Mouse (Mus musculus): Measurements from ENCODE around the gene Ctnna3. TPM values are rescaled to one million over a fixed set of nuclear protein-coding genes. Genes with fewer than 3 reads are reported as not detected.

The Ctnna3 gene
- total RNA-seq, 1 experiment from 2014 or later = not detected

DNA sequence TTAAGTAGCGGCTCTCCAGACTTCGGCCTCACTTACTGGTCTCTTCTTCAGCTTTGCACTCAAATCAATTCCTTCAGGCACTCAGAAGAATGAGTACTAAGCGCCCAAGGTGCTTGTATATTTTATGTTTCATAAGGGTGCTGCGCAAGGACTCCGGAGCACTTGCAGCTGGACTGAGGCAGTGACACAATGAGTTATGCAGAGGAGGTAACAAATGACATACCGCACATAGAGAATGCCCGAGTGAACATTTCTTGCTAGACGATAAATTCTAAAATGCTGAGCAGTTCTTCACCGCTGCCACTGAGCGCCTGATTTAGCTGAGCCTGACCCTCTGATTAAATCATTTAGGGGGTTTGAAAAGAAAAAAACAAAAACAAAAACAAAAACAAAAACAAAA, 342.2 kb downstream of the Ctnna3 start:
- ATAC-seq (replicated peaks in 1 of 2; ENCODE audit: insufficient read depth in 1 of 2, low FRiP score in 2 of 2, low TSS enrichment in 1 of 2, low read depth in 1 of 2, poor library complexity in 2 of 2, severe bottlenecking in 2 of 2) = no peak

DNA sequence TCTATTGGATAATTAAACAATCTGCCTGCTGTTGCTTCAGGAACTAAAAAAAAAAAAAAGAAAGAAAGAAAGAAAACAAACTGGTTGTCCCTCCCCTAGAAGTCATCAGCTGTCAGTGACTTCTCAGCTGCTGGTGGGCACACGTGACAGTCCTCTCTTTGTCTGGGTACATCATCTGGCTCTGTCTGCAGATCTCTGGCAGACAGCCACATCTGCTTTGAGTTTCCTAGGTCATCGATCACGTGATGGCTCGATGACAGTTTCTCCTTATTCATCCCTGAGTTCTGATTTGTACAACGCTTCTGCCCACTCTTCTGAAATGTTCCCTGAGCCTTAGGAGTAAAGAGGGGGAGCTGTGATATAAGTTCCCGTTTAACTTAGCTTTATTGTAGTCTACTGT, 352.1 kb downstream of the Ctnna3 start:
- ATAC-seq (replicated peaks in 1 of 2; ENCODE audit: insufficient read depth in 1 of 2, low FRiP score in 2 of 2, low TSS enrichment in 1 of 2, low read depth in 1 of 2, poor library complexity in 2 of 2, severe bottlenecking in 2 of 2) = no peak

- ATAC-seq (replicated peaks in 1 of 2; ENCODE audit: insufficient read depth in 1 of 2, low FRiP score in 2 of 2, low TSS enrichment in 1 of 2, low read depth in 1 of 2, poor library complexity in 2 of 2, severe bottlenecking in 2 of 2) = no peak
Measured at GRCm38 (mm10) chr10:63784808-63785535, 355.1 kb downstream of the Ctnna3 start.

GRCm38 (mm10) chr10:63786390-63786789, 356.5 kb downstream of the Ctnna3 start:
- no peak for ATAC-seq (replicated peaks in 1 of 2; ENCODE audit: insufficient read depth in 1 of 2, low FRiP score in 2 of 2, low TSS enrichment in 1 of 2, low read depth in 1 of 2, poor library complexity in 2 of 2, severe bottlenecking in 2 of 2)

- ATAC-seq (replicated peaks in 1 of 2; ENCODE audit: insufficient read depth in 1 of 2, low FRiP score in 2 of 2, low TSS enrichment in 1 of 2, low read depth in 1 of 2, poor library complexity in 2 of 2, severe bottlenecking in 2 of 2) = no peak
Measured at GRCm38 (mm10) chr10:63803909-63804308, 374.0 kb downstream of the Ctnna3 start.

GRCm38 (mm10) chr10:63805551-63805950, 375.7 kb downstream of the Ctnna3 start:
- no peak for ATAC-seq (replicated peaks in 1 of 2; ENCODE audit: insufficient read depth in 1 of 2, low FRiP score in 2 of 2, low TSS enrichment in 1 of 2, low read depth in 1 of 2, poor library complexity in 2 of 2, severe bottlenecking in 2 of 2)

DNA sequence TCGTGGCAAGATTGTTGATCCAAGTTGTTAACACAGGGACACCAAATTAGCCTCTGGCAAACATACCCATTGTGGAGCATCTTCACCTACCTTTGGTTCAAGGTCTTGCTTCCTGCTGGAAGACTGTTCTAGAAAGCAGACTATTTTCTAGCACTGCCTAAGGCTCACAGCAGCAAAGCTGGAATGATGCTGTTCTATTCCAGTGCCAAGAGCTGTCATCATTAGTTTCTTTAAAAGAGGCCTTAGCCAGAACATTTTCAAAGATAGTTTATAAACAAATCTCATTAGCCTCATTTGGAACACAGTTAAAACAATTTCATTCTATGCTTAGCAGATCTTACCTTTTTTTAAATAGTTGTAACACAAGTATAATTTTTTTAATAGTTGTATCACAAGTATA, 376.4 kb downstream of the Ctnna3 start:
- no peak for ATAC-seq (replicated peaks in 1 of 2; ENCODE audit: insufficient read depth in 1 of 2, low FRiP score in 2 of 2, low TSS enrichment in 1 of 2, low read depth in 1 of 2, poor library complexity in 2 of 2, severe bottlenecking in 2 of 2)

DNA sequence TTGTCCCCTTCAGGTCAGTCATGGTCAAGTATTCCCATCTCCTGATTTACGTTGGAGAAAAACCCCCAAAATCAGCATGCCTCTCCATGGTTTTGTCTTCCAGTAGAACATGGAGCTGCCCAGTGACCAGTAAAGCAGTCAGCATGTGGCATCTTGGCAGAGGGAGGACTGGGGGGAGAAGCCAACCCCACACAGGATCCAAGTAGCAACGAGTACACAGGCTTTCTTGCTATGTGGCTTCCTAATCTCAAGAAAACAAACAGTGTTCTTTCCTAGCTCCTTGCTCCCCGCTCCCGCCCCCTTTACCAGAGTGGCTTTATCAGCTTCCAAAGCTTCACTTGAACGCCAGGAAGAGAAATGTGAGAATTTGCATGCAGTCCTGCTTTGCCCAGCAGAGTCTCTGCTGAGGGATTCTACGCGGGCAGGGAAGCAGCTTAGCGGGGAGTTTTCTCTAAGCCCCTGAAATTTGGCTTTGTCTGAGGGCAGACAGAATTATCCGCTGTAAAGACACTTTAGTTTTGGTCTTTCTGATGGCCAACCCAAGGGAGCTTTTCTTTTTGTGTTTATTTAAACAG, 380.2 kb downstream of the Ctnna3 start:
- ATAC-seq (replicated peaks in 1 of 2; ENCODE audit: insufficient read depth in 1 of 2, low FRiP score in 2 of 2, low TSS enrichment in 1 of 2, low read depth in 1 of 2, poor library complexity in 2 of 2, severe bottlenecking in 2 of 2) = no peak

GRCm38 (mm10) chr10:63839011-63839410, 409.1 kb downstream of the Ctnna3 start:
- no peak for ATAC-seq (replicated peaks in 1 of 2; ENCODE audit: insufficient read depth in 1 of 2, low FRiP score in 2 of 2, low TSS enrichment in 1 of 2, low read depth in 1 of 2, poor library complexity in 2 of 2, severe bottlenecking in 2 of 2)

GRCm38 (mm10) chr10:63851946-63852345, 422.0 kb downstream of the Ctnna3 start:
- no peak for ATAC-seq (replicated peaks in 1 of 2; ENCODE audit: insufficient read depth in 1 of 2, low FRiP score in 2 of 2, low TSS enrichment in 1 of 2, low read depth in 1 of 2, poor library complexity in 2 of 2, severe bottlenecking in 2 of 2)

- no peak for ATAC-seq (replicated peaks in 1 of 2; ENCODE audit: insufficient read depth in 1 of 2, low FRiP score in 2 of 2, low TSS enrichment in 1 of 2, low read depth in 1 of 2, poor library complexity in 2 of 2, severe bottlenecking in 2 of 2)
Measured at GRCm38 (mm10) chr10:63869123-63869522, 439.2 kb downstream of the Ctnna3 start.

DNA sequence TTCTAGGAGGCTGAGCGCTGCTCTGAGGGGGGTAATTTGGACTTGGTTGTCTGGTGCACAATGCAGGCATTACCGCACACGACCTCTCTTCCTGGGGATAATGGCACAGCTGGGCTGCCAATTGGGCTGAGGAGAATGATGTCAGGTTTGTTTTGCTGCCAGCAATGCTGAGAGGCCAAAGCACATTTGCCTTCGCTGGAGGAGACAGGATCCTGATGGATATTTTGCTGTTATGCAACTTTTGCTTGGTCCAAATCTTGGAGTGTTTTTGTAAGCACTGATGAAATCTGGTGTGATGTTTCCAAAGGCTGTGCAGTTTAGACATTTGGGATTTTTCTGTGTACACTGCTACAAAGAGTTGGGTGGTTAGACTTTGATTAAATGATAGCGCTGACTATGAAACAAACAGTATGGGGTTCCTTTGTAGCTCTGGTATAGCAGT, 450.6 kb downstream of the Ctnna3 start:
- ATAC-seq (replicated peaks in 1 of 2; ENCODE audit: insufficient read depth in 1 of 2, low FRiP score in 2 of 2, low TSS enrichment in 1 of 2, low read depth in 1 of 2, poor library complexity in 2 of 2, severe bottlenecking in 2 of 2) = no peak

- ATAC-seq (replicated peaks in 1 of 2; ENCODE audit: insufficient read depth in 1 of 2, low FRiP score in 2 of 2, low TSS enrichment in 1 of 2, low read depth in 1 of 2, poor library complexity in 2 of 2, severe bottlenecking in 2 of 2) = no peak
Measured at GRCm38 (mm10) chr10:63886449-63887088, 456.7 kb downstream of the Ctnna3 start.

- no peak for ATAC-seq (replicated peaks in 1 of 2; ENCODE audit: insufficient read depth in 1 of 2, low FRiP score in 2 of 2, low TSS enrichment in 1 of 2, low read depth in 1 of 2, poor library complexity in 2 of 2, severe bottlenecking in 2 of 2)
Measured at GRCm38 (mm10) chr10:63894612-63895011, 464.7 kb downstream of the Ctnna3 start.

DNA sequence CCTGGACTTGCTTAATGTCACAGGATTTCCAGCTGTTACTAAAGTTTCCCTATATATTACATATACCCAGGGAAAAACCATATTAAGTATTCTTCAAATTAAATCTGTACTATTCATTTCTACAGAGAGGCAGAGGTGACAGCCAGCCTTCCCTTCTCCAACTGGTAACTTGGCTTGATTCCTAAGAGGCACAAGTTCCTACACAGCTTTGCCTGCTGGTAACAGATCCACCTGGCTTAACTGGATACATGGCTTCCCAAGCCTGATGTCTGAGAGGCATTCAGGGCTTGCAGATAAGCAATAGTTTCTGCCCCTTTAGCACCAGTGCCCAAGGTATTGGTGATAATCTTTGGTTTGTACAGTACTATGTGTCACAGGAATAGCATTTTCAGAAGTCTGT, 470.0 kb downstream of the Ctnna3 start:
- no peak for ATAC-seq (replicated peaks in 1 of 2; ENCODE audit: insufficient read depth in 1 of 2, low FRiP score in 2 of 2, low TSS enrichment in 1 of 2, low read depth in 1 of 2, poor library complexity in 2 of 2, severe bottlenecking in 2 of 2)

GRCm38 (mm10) chr10:63908878-63909277, 479.0 kb downstream of the Ctnna3 start:
- ATAC-seq (replicated peaks in 1 of 2; ENCODE audit: insufficient read depth in 1 of 2, low FRiP score in 2 of 2, low TSS enrichment in 1 of 2, low read depth in 1 of 2, poor library complexity in 2 of 2, severe bottlenecking in 2 of 2) = no peak

- ATAC-seq (replicated peaks in 1 of 2; ENCODE audit: insufficient read depth in 1 of 2, low FRiP score in 2 of 2, low TSS enrichment in 1 of 2, low read depth in 1 of 2, poor library complexity in 2 of 2, severe bottlenecking in 2 of 2) = no peak
Measured at GRCm38 (mm10) chr10:63927334-63927733, 497.4 kb downstream of the Ctnna3 start, which contains the start of gene Gm10118. Gene Gm10118, minus strand, starts transcription at chr10:63927434.

GRCm38 (mm10) chr10:63933946-63934345, 504.0 kb downstream of the Ctnna3 start:
- no peak for ATAC-seq (replicated peaks in 1 of 2; ENCODE audit: insufficient read depth in 1 of 2, low FRiP score in 2 of 2, low TSS enrichment in 1 of 2, low read depth in 1 of 2, poor library complexity in 2 of 2, severe bottlenecking in 2 of 2)
